Mouse (Mus musculus) MEL (cell line): ENCODE results near the gene Fyco1.

Source experiments
- CHD1 ChIP-seq: IDR thresholded peaks from 2 replicates; pipeline ENCODE4 v1.6.1; 2012; ENCODE audit warnings: low read depth, mild to moderate bottlenecking, inconsistent platforms, low read length, improper control_type of control experiment
- HCFC1 ChIP-seq: IDR thresholded peaks from 2 replicates; pipeline ENCODE4 v1.6.1; 2012; ENCODE audit warnings: low read depth, mild to moderate bottlenecking, inconsistent platforms, low read length, improper control_type of control experiment, moderate library complexity
- MXI1 ChIP-seq: IDR thresholded peaks from 2 replicates; pipeline ENCODE4 v1.6.1; 2011; ENCODE audit warnings: mild to moderate bottlenecking, low read depth, low read length, improper control_type of control experiment
- TAL1 ChIP-seq: IDR thresholded peaks from 2 replicates; pipeline ENCODE4 v1.6.1; 2012; ENCODE audit warnings: mild to moderate bottlenecking, inconsistent platforms, low read length, moderate library complexity, mixed read lengths
- ZKSCAN1 ChIP-seq: IDR thresholded peaks from 2 replicates; pipeline ENCODE4 v1.6.1; 2012; ENCODE audit warnings: low read depth, mild to moderate bottlenecking, inconsistent platforms, low read length, improper control_type of control experiment, moderate library complexity
- ZNF384 ChIP-seq: IDR thresholded peaks from 2 replicates; pipeline ENCODE4 v1.6.1; 2012; ENCODE audit warnings: low read depth, mild to moderate bottlenecking, inconsistent platforms, low read length, improper control_type of control experiment

GRCm38 (mm10) chr9:123818601-123819000 is 33.1 kb downstream of the Fyco1 start:
- TF ChIP-seq ZNF384: no peak
- TF ChIP-seq HCFC1: no peak
- no peak for TF ChIP-seq TAL1
- TF ChIP-seq MXI1: no peak
- TF ChIP-seq ZKSCAN1: no peak
- TF ChIP-seq CHD1: no peak
